Mouse (Mus musculus): ENCODE data around the gene Gm13279. TPM values are rescaled to one million over a fixed set of nuclear protein-coding genes. Genes with fewer than 3 reads are reported as not detected.
"Not testable (repeated sequence)": the region's sequence is repeated elsewhere in the genome, so short reads cannot be mapped to it uniquely, and the experiment has no call there.

Gene Gm13279
- polyA plus RNA-seq, 1 experiment from 2014 or later: not detected

- not testable (repeated sequence) for H3K4me1 ChIP-seq (replicated peaks); H3K27ac ChIP-seq; H3K9me3 ChIP-seq; H3K36me3 ChIP-seq; H3K4me3 ChIP-seq; DNase-seq (ENCODE audit: low spot score); H3K27me3 ChIP-seq (ENCODE audit: insufficient read depth, poor library complexity, severe bottlenecking)
- no CpG with 5 or more reads among the region's 29 CpGs for WGBS
These were observed 17.6 kb upstream of the Gm13279 start, which contains the start of gene Gm13272 for GRCm38 (mm10) chr4:88779550-88779949. Gene Gm13272 (plus strand): TSS chr4:88779850.

- H3K4me3 ChIP-seq; DNase-seq (ENCODE audit: low spot score); H3K9me3 ChIP-seq; H3K27me3 ChIP-seq (ENCODE audit: insufficient read depth, poor library complexity, severe bottlenecking); H3K36me3 ChIP-seq; H3K4me1 ChIP-seq (replicated peaks); H3K27ac ChIP-seq: not testable (repeated sequence)
- WGBS: 42% methylated on average over 16 of the region's 18 CpGs
These were observed 16.9 kb upstream of the Gm13279 start for GRCm38 (mm10) chr4:88780320-88780719.

- not testable (repeated sequence) for H3K27ac ChIP-seq; H3K27me3 ChIP-seq (ENCODE audit: insufficient read depth, poor library complexity, severe bottlenecking); H3K4me1 ChIP-seq (replicated peaks); H3K36me3 ChIP-seq; DNase-seq (ENCODE audit: low spot score); H3K9me3 ChIP-seq
- H3K4me3 ChIP-seq: 0 out of 2 replicates have a peak within 1 kb of the TSS, but pooled peaks have one; percentile 29
- 24% methylated on average over 5 of the region's 7 CpGs for WGBS
These were observed 15.4 kb upstream of the Gm13279 start, which contains the start of gene Ifnz for GRCm38 (mm10) chr4:88781831-88782230. Gene Ifnz (plus strand): TSS chr4:88782131.

GRCm38 (mm10) chr4:88782335-88782734 lies 14.9 kb upstream of the Gm13279 start:
- WGBS: 0% methylated on average over 18 of the region's 31 CpGs
- not testable (repeated sequence) for DNase-seq (ENCODE audit: low spot score); H3K9me3 ChIP-seq; H3K36me3 ChIP-seq; H3K4me1 ChIP-seq (replicated peaks); H3K27me3 ChIP-seq (ENCODE audit: insufficient read depth, poor library complexity, severe bottlenecking); H3K27ac ChIP-seq
- 0 out of 2 replicates have a peak overlapping the region, but pooled peaks have one; percentile 29 for H3K4me3 ChIP-seq

- H3K27me3 ChIP-seq (ENCODE audit: insufficient read depth, poor library complexity, severe bottlenecking); H3K9me3 ChIP-seq; H3K36me3 ChIP-seq; H3K4me3 ChIP-seq; H3K4me1 ChIP-seq (replicated peaks); DNase-seq (ENCODE audit: low spot score); H3K27ac ChIP-seq: not testable (repeated sequence)
- WGBS: no CpG with 5 or more reads among the region's 27 CpGs
These were observed 11.8 kb upstream of the Gm13279 start, which contains the start of gene Gm13276 for GRCm38 (mm10) chr4:88785409-88785808. Gene Gm13276 (plus strand): TSS chr4:88785709.

- not testable (repeated sequence) for DNase-seq (ENCODE audit: low spot score); H3K4me3 ChIP-seq; H3K27me3 ChIP-seq (ENCODE audit: insufficient read depth, poor library complexity, severe bottlenecking); H3K9me3 ChIP-seq; H3K4me1 ChIP-seq (replicated peaks); H3K36me3 ChIP-seq; H3K27ac ChIP-seq
- WGBS: 0% methylated on average over 5 of the region's 28 CpGs
These were observed 8.8 kb upstream of the Gm13279 start, which contains the start of gene Gm13277 for GRCm38 (mm10) chr4:88788402-88788801. Gene Gm13277 (plus strand): TSS chr4:88788632.

- not testable (repeated sequence) for H3K27ac ChIP-seq; H3K4me3 ChIP-seq; H3K36me3 ChIP-seq; H3K4me1 ChIP-seq (replicated peaks); H3K9me3 ChIP-seq; H3K27me3 ChIP-seq (ENCODE audit: insufficient read depth, poor library complexity, severe bottlenecking); DNase-seq (ENCODE audit: low spot score)
- WGBS: no CpG with 5 or more reads among the region's 28 CpGs
These were observed 5.9 kb upstream of the Gm13279 start, which contains the start of gene Gm13278 for GRCm38 (mm10) chr4:88791250-88791649. Gene Gm13278 (plus strand): TSS chr4:88791550.

- not testable (repeated sequence) for DNase-seq (ENCODE audit: low spot score); H3K9me3 ChIP-seq; H3K27ac ChIP-seq; H3K4me1 ChIP-seq (replicated peaks); H3K36me3 ChIP-seq; H3K27me3 ChIP-seq (ENCODE audit: insufficient read depth, poor library complexity, severe bottlenecking); H3K4me3 ChIP-seq
- WGBS: under 1% methylated on average over 19 of the region's 52 CpGs
These were observed 3.1 kb upstream of the Gm13279 start, which contains the start of gene Gm13275 for GRCm38 (mm10) chr4:88793936-88794675. Gene Gm13275 (plus strand): TSS chr4:88794487.

- not testable (repeated sequence) for H3K27me3 ChIP-seq (ENCODE audit: insufficient read depth, poor library complexity, severe bottlenecking); H3K27ac ChIP-seq; H3K4me1 ChIP-seq (replicated peaks); H3K36me3 ChIP-seq; DNase-seq (ENCODE audit: low spot score); H3K9me3 ChIP-seq; H3K4me3 ChIP-seq
- 11% methylated on average over 6 of the region's 7 CpGs for WGBS
These were observed 2.2 kb downstream of the Gm13279 start, which contains the start of gene Gm13285 for GRCm38 (mm10) chr4:88799365-88799764. Gene Gm13285 (plus strand): TSS chr4:88799665.

GRCm38 (mm10) chr4:88802954-88803353 lies 5.8 kb downstream of the Gm13279 start, which contains the start of gene Gm13287:
Gene Gm13287 (plus strand): TSS chr4:88803254.
- H3K36me3 ChIP-seq; DNase-seq (ENCODE audit: low spot score): not testable (repeated sequence)

GRCm38 (mm10) chr4:88805231-88805630 lies 8.0 kb downstream of the Gm13279 start, which contains the start of gene Gm13288:
Gene Gm13288 (plus strand): TSS chr4:88805531.
- Histone ChIP-seq H3K4me3 (0 out of 2 replicates have a peak within 1 kb of the TSS, but pooled peaks have one; percentile 27), H3K27me3 (ENCODE audit: insufficient read depth, poor library complexity, severe bottlenecking) (peaks cover 15% of the 10 kb centered on the region; the same call in 1 of the 2 replicates)
- H3K36me3 ChIP-seq; H3K9me3 ChIP-seq; H3K4me1 ChIP-seq (replicated peaks); DNase-seq (ENCODE audit: low spot score); H3K27ac ChIP-seq: not testable (repeated sequence)
- WGBS: no CpG with 5 or more reads among the region's 8 CpGs

More at GRCm38 (mm10) chr4:88802954-88803353, 5.8 kb downstream of the Gm13279 start, which contains the start of gene Gm13287:
- H3K27ac ChIP-seq; H3K4me1 ChIP-seq (replicated peaks); H3K4me3 ChIP-seq; H3K9me3 ChIP-seq: not testable (repeated sequence)
- WGBS: no CpG with 5 or more reads among the region's 29 CpGs
- peaks cover 13% of the 10 kb centered on the region; the same call in 1 of the 2 replicates for H3K27me3 ChIP-seq (ENCODE audit: insufficient read depth, poor library complexity, severe bottlenecking)

GRCm38 (mm10) chr4:88805761-88806160 lies 8.6 kb downstream of the Gm13279 start:
- Histone ChIP-seq H3K4me3 (0 out of 2 replicates have a peak overlapping the region, but pooled peaks have one; percentile 27), H3K27me3 (ENCODE audit: insufficient read depth, poor library complexity, severe bottlenecking) (peaks cover 15% of the 10 kb centered on the region; the same call in 1 of the 2 replicates)
- H3K4me1 ChIP-seq (replicated peaks); DNase-seq (ENCODE audit: low spot score); H3K9me3 ChIP-seq; H3K27ac ChIP-seq; H3K36me3 ChIP-seq: not testable (repeated sequence)
- 0% methylated on average over 8 of the region's 34 CpGs for WGBS

- WGBS: 67% methylated on average over 3 of the region's 3 CpGs
- H3K9me3 ChIP-seq: no peaks in the 10 kb centered on the region
- no peak for DNase-seq (ENCODE audit: low spot score)
- H3K4me3 ChIP-seq: no peak within 1 kb of the TSS
- no peak within 1 kb of the TSS for H3K27ac ChIP-seq
- H3K36me3 ChIP-seq: no peaks in the 10 kb centered on the region
- no peaks in the 10 kb centered on the region for H3K27me3 ChIP-seq (ENCODE audit: insufficient read depth, poor library complexity, severe bottlenecking)
- H3K4me1 ChIP-seq (replicated peaks): no peaks in the 10 kb centered on the region
These were observed 18.7 kb downstream of the Gm13279 start, which contains the start of gene Ifna7 for GRCm38 (mm10) chr4:88815928-88816327. Gene Ifna7 (plus strand): TSS chr4:88816228.
